Mouse (Mus musculus): ENCODE data around the gene Epor. TPM values are rescaled to one million over a fixed set of nuclear protein-coding genes. Genes with fewer than 3 reads are reported as not detected.
A peak's percentile ranks its signal among the peaks of the same experiment; 100 is the strongest.

The Epor gene
- polyA plus RNA-seq, 1 experiment from 2014 or later: 5.3 TPM

- under 1% methylated on average over 50 of the region's 54 CpGs for WGBS (ENCODE audit: missing documents)
- Histone ChIP-seq H3K4me3 (ENCODE audit: inconsistent target) (peak within 1 kb of the TSS; percentile 58), H3K79me2 (ENCODE audit: inconsistent target) (no peaks in the 10 kb centered on the region), H3K27ac (peak within 1 kb of the TSS; percentile 55), H3K36me3 (ENCODE audit: inconsistent target) (no peaks in the 10 kb centered on the region)
Measured at GRCm38 (mm10) chr9:21955570-21956281, 7.6 kb downstream of the Epor start, which contains the start of gene Swsap1. Gene Swsap1 (plus strand): TSS chr9:21955755.

- Histone ChIP-seq H3K4me3 (ENCODE audit: inconsistent target) (peak overlapping the region; percentile 43), H3K27ac (peak overlapping the region; percentile 55), H3K79me2 (ENCODE audit: inconsistent target) (no peaks in the 10 kb centered on the region), H3K36me3 (ENCODE audit: inconsistent target) (no peaks in the 10 kb centered on the region)
- WGBS (ENCODE audit: missing documents): 0% methylated on average over 18 of the region's 18 CpGs
Measured at GRCm38 (mm10) chr9:21955225-21955569, 8.1 kb downstream of the Epor start.

- H3K4me3 ChIP-seq (ENCODE audit: inconsistent target): no peak overlapping the region
- 70% methylated on average over 3 of the region's 3 CpGs for WGBS (ENCODE audit: missing documents)
- no peaks in the 10 kb centered on the region for H3K36me3 ChIP-seq (ENCODE audit: inconsistent target)
- no peak overlapping the region for H3K27ac ChIP-seq
- H3K79me2 ChIP-seq (ENCODE audit: inconsistent target): no peaks in the 10 kb centered on the region
Measured at GRCm38 (mm10) chr9:21954635-21955034, 8.7 kb downstream of the Epor start.

- H3K36me3 ChIP-seq (ENCODE audit: inconsistent target): no peaks in the 10 kb centered on the region
- H3K27ac ChIP-seq: no peak overlapping the region
- no peak overlapping the region for H3K4me3 ChIP-seq (ENCODE audit: inconsistent target)
- WGBS (ENCODE audit: missing documents): 9% methylated on average over 3 of the region's 3 CpGs
- no peaks in the 10 kb centered on the region for H3K79me2 ChIP-seq (ENCODE audit: inconsistent target)
Measured at GRCm38 (mm10) chr9:21953600-21953999, 9.7 kb downstream of the Epor start.

- Histone ChIP-seq H3K4me3 (ENCODE audit: inconsistent target) (no peak overlapping the region), H3K27ac (no peak overlapping the region), H3K36me3 (ENCODE audit: inconsistent target) (no peaks in the 10 kb centered on the region), H3K79me2 (ENCODE audit: inconsistent target) (no peaks in the 10 kb centered on the region)
- WGBS (ENCODE audit: missing documents): 78% methylated on average over 3 of the region's 3 CpGs
Measured at GRCm38 (mm10) chr9:21951977-21952376, 11.3 kb downstream of the Epor start.

GRCm38 (mm10) chr9:21950322-21950721, 13.0 kb downstream of the Epor start:
- no peak overlapping the region for H3K4me3 ChIP-seq (ENCODE audit: inconsistent target)
- no peak overlapping the region for H3K27ac ChIP-seq
- H3K36me3 ChIP-seq (ENCODE audit: inconsistent target): no peaks in the 10 kb centered on the region
- no peaks in the 10 kb centered on the region for H3K79me2 ChIP-seq (ENCODE audit: inconsistent target)
- WGBS (ENCODE audit: missing documents): 17% methylated on average over 11 of the region's 11 CpGs

- no peak overlapping the region for H3K4me3 ChIP-seq (ENCODE audit: inconsistent target)
- WGBS (ENCODE audit: missing documents): 73% methylated on average over 6 of the region's 6 CpGs
- H3K27ac ChIP-seq: no peak overlapping the region
- no peaks in the 10 kb centered on the region for H3K36me3 ChIP-seq (ENCODE audit: inconsistent target)
- H3K79me2 ChIP-seq (ENCODE audit: inconsistent target): no peaks in the 10 kb centered on the region
Measured at GRCm38 (mm10) chr9:21948790-21949189, 14.5 kb downstream of the Epor start.

- 49% methylated on average over 8 of the region's 8 CpGs for WGBS (ENCODE audit: missing documents)
- no peak overlapping the region for H3K27ac ChIP-seq
- no peaks in the 10 kb centered on the region for H3K79me2 ChIP-seq (ENCODE audit: inconsistent target)
- no peaks in the 10 kb centered on the region for H3K36me3 ChIP-seq (ENCODE audit: inconsistent target)
- H3K4me3 ChIP-seq (ENCODE audit: inconsistent target): no peak overlapping the region
Measured at GRCm38 (mm10) chr9:21948146-21948545, 15.2 kb downstream of the Epor start.

GRCm38 (mm10) chr9:21947540-21948130, 15.7 kb downstream of the Epor start:
- WGBS (ENCODE audit: missing documents): 4% methylated on average over 25 of the region's 28 CpGs
- no peaks in the 10 kb centered on the region for H3K36me3 ChIP-seq (ENCODE audit: inconsistent target)
- H3K79me2 ChIP-seq (ENCODE audit: inconsistent target): no peaks in the 10 kb centered on the region
- no peak overlapping the region for H3K27ac ChIP-seq
- no peak overlapping the region for H3K4me3 ChIP-seq (ENCODE audit: inconsistent target)

GRCm38 (mm10) chr9:21944267-21944666, 19.0 kb downstream of the Epor start:
- no peak overlapping the region for H3K27ac ChIP-seq
- H3K79me2 ChIP-seq (ENCODE audit: inconsistent target): no peaks in the 10 kb centered on the region
- H3K4me3 ChIP-seq (ENCODE audit: inconsistent target): no peak overlapping the region
- no peaks in the 10 kb centered on the region for H3K36me3 ChIP-seq (ENCODE audit: inconsistent target)
- 76% methylated on average over 23 of the region's 23 CpGs for WGBS (ENCODE audit: missing documents)

- no peaks in the 10 kb centered on the region for H3K36me3 ChIP-seq (ENCODE audit: inconsistent target)
- no peaks in the 10 kb centered on the region for H3K79me2 ChIP-seq (ENCODE audit: inconsistent target)
- H3K4me3 ChIP-seq (ENCODE audit: inconsistent target): no peak overlapping the region
- WGBS (ENCODE audit: missing documents): 84% methylated on average over 12 of the region's 12 CpGs
- H3K27ac ChIP-seq: no peak overlapping the region
Measured at GRCm38 (mm10) chr9:21943638-21944037, 19.7 kb downstream of the Epor start.

- no peaks in the 10 kb centered on the region for H3K36me3 ChIP-seq (ENCODE audit: inconsistent target)
- no peaks in the 10 kb centered on the region for H3K79me2 ChIP-seq (ENCODE audit: inconsistent target)
- H3K4me3 ChIP-seq (ENCODE audit: inconsistent target): no peak overlapping the region
- WGBS (ENCODE audit: missing documents): 83% methylated on average over 10 of the region's 12 CpGs
- H3K27ac ChIP-seq: no peak overlapping the region
Measured at GRCm38 (mm10) chr9:21943046-21943445, 20.3 kb downstream of the Epor start.

- 93% methylated on average over 4 of the region's 4 CpGs for whole genome bisulfite sequencing (ENCODE audit: missing documents)
- Histone ChIP-seq H3K79me2 (ENCODE audit: inconsistent target) (no peaks in the 10 kb centered on the region), H3K27ac (no peak overlapping the region), H3K4me3 (ENCODE audit: inconsistent target) (no peak overlapping the region), H3K36me3 (ENCODE audit: inconsistent target) (no peaks in the 10 kb centered on the region)
Measured at GRCm38 (mm10) chr9:21938234-21938855, 25.0 kb downstream of the Epor start.

- H3K79me2 ChIP-seq (ENCODE audit: inconsistent target): no peaks in the 10 kb centered on the region
- WGBS (ENCODE audit: missing documents): 94% methylated on average over 4 of the region's 4 CpGs
- no peak overlapping the region for H3K4me3 ChIP-seq (ENCODE audit: inconsistent target)
- no peak overlapping the region for H3K27ac ChIP-seq
- H3K36me3 ChIP-seq (ENCODE audit: inconsistent target): no peaks in the 10 kb centered on the region
Measured at GRCm38 (mm10) chr9:21937711-21938175, 25.6 kb downstream of the Epor start.
